Mouse (Mus musculus) lung, postnatal 0 days (tissue): ENCODE results near the gene Olfr697.

Experiments used
- CTCF ChIP-seq: IDR thresholded peaks from 2 replicates; pipeline ENCODE4 v1.5.1; 2016; ENCODE audit warnings: antibody characterized with exemption, mild to moderate bottlenecking
- EP300 ChIP-seq: IDR thresholded peaks from 2 replicates; pipeline ENCODE4 v1.6.1; 2016; ENCODE audit warnings: antibody characterized with exemption, mild to moderate bottlenecking, control low read depth

- TF ChIP-seq CTCF (no peak), EP300 (no peak)
These were observed 45.4 kb downstream of the Olfr697 start for GRCm38 (mm10) chr7:106696891-106697290.
